Mouse (Mus musculus): Measurements from ENCODE around the gene Ikbke. TPM values are rescaled to one million over a fixed set of nuclear protein-coding genes. Genes with fewer than 3 reads are reported as not detected.

Gene Ikbke
- total and polyA plus RNA-seq, 3 experiments = 14.0 to 43.8 (median 29.5) TPM

DNA sequence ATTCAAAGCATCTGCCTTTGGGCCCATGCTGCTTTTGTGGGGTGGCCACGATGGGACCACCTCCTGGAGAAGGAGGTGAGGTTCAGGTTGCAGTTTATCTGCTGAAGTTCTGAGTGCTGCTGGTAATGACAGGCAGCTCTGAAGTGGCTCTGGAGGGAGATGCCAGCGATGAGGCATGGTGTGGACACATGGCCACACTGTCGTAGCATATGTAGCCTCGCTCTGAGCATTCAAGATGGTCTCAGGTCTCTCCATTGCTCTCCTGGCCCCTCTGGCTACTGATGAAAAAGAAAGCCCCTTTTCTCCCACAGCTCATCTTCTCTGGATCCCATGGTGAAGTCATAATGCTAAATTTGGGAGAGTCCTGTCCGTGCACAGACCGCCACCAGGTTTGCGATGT is 17.3 kb upstream of the Ikbke start:
- Histone ChIP-seq H3K4me2 (ENCODE audit: insufficient read depth, low read depth, poor library complexity, severe bottlenecking) (no peak overlapping the region), H3K27me3 (replicated peaks) (no peaks in the 10 kb centered on the region), H3K36me3 (replicated peaks in 1 of 2; ENCODE audit: control insufficient read depth in 1 of 2, insufficient read depth in 1 of 2, low read length in 1 of 2) (peaks cover 44 to 93% of the 10 kb centered on the region in 2 experiments), H3K4me3 (replicated peaks in 1 of 3; ENCODE audit: low read depth in 2 of 3, low read length in 2 of 3, poor library complexity in 1 of 3) (no peak overlapping the region), H3K4me1 (ENCODE audit: control insufficient read depth in 1 of 2, insufficient read depth in 2 of 2) (no peaks in the 10 kb centered on the region), H3K9ac (ENCODE audit: insufficient read depth, low read depth) (no peak overlapping the region), H3K79me2 (replicated peaks; ENCODE audit: control insufficient read depth, extremely low read depth, insufficient read depth, poor library complexity, severe bottlenecking) (no peaks in the 10 kb centered on the region), H3K9me3 (replicated peaks; ENCODE audit: low read length) (no peaks in the 10 kb centered on the region), H3K27ac (ENCODE audit: insufficient read depth, low read depth) (no peak overlapping the region)
- DNase-seq (ENCODE audit: extremely low read depth) = no peak
- dilution Hi-C loops (cut with MboI; ENCODE audit: extremely low pct_ligation_motif_present, extremely low pct_unique_long_range_greater_than_20kb, low sequenced_read_pairs) (no loop called here), in situ Hi-C loops (cut with MboI; ENCODE audit: low pct_ligation_motif_present, low pct_unique_long_range_greater_than_20kb, low sequenced_read_pairs) (no loop called here)
- TF ChIP-seq POLR2AphosphoS2 (IDR thresholded peaks at IDR 0.05; ENCODE audit: low read depth, low read length) (no peak), ELF1 (IDR thresholded peaks at IDR 0.05; ENCODE audit: low read depth, low read length) (no peak), E2F4 (IDR thresholded peaks at IDR 0.05; ENCODE audit: insufficient replicate concordance, low read depth, low read length) (no peak), RAD21 (IDR thresholded peaks at IDR 0.05; ENCODE audit: low read depth, low read length) (no peak), JUND (conservative IDR thresholded peaks at IDR 0.05; ENCODE audit: low read depth, low read length) (no peak), MXI1 (IDR thresholded peaks at IDR 0.05; ENCODE audit: low read depth, low read length) (no peak), CTCF (conservative IDR thresholded peaks at IDR 0.05 in 1 of 2, IDR thresholded peaks at IDR 0.05 in 1 of 2; ENCODE audit: low read depth in 2 of 2, low read length in 2 of 2) (no peak), HCFC1 (IDR thresholded peaks at IDR 0.05; ENCODE audit: low read depth, low read length) (no peak), SIN3A (IDR thresholded peaks at IDR 0.05; ENCODE audit: low read length) (no peak), TCF12 (IDR thresholded peaks at IDR 0.05; ENCODE audit: low read depth, low read length) (no peak), ZKSCAN1 (IDR thresholded peaks at IDR 0.05; ENCODE audit: borderline replicate concordance, low read depth, low read length) (no peak), SMC3 (IDR thresholded peaks at IDR 0.05; ENCODE audit: low read depth, low read length) (no peak), PAX5 (IDR thresholded peaks at IDR 0.05; ENCODE audit: low read length) (no peak), USF2 (conservative IDR thresholded peaks at IDR 0.05; ENCODE audit: low read depth, low read length) (no peak), NRF1 (IDR thresholded peaks at IDR 0.05; ENCODE audit: low read depth, low read length) (no peak), ZNF384 (IDR thresholded peaks at IDR 0.05; ENCODE audit: low read depth, low read length) (no peak), ZMIZ1 (IDR thresholded peaks at IDR 0.05; ENCODE audit: low read depth, low read length) (no peak), MAZ (IDR thresholded peaks at IDR 0.05; ENCODE audit: low read depth, low read length) (no peak), KAT2A (IDR thresholded peaks at IDR 0.05; ENCODE audit: insufficient replicate concordance, low read length) (no peak), TBP (conservative IDR thresholded peaks at IDR 0.05; ENCODE audit: low read depth, low read length) (no peak)

- Histone ChIP-seq H3K36me3 (replicated peaks in 1 of 2; ENCODE audit: control insufficient read depth in 1 of 2, insufficient read depth in 1 of 2, low read length in 1 of 2) (peaks cover 46 to 86% of the 10 kb centered on the region in 2 experiments), H3K4me2 (ENCODE audit: insufficient read depth, low read depth, poor library complexity, severe bottlenecking) (no peak overlapping the region), H3K4me1 (ENCODE audit: control insufficient read depth in 1 of 2, insufficient read depth in 2 of 2) (no peaks in the 10 kb centered on the region), H3K9ac (ENCODE audit: insufficient read depth, low read depth) (no peak overlapping the region), H3K79me2 (replicated peaks; ENCODE audit: control insufficient read depth, extremely low read depth, insufficient read depth, poor library complexity, severe bottlenecking) (no peaks in the 10 kb centered on the region), H3K27ac (ENCODE audit: insufficient read depth, low read depth) (no peak overlapping the region), H3K27me3 (replicated peaks) (no peaks in the 10 kb centered on the region), H3K4me3 (replicated peaks in 1 of 3; ENCODE audit: low read depth in 2 of 3, low read length in 2 of 3, poor library complexity in 1 of 3) (no peak overlapping the region), H3K9me3 (replicated peaks; ENCODE audit: low read length) (no peaks in the 10 kb centered on the region)
- no peak for DNase-seq (ENCODE audit: extremely low read depth)
- in situ Hi-C loops (cut with MboI; ENCODE audit: low pct_ligation_motif_present, low pct_unique_long_range_greater_than_20kb, low sequenced_read_pairs) = no loop called here
- TF ChIP-seq RCOR1 (conservative IDR thresholded peaks at IDR 0.05; ENCODE audit: low read depth, low read length) (no peak), SIN3A (IDR thresholded peaks at IDR 0.05; ENCODE audit: low read length) (no peak), BHLHE40 (IDR thresholded peaks at IDR 0.05; ENCODE audit: low read depth, low read length) (no peak), E2F4 (IDR thresholded peaks at IDR 0.05; ENCODE audit: insufficient replicate concordance, low read depth, low read length) (no peak), IRF4 (IDR thresholded peaks at IDR 0.05; ENCODE audit: low read depth, low read length) (no peak), ELF1 (IDR thresholded peaks at IDR 0.05; ENCODE audit: low read depth, low read length) (no peak), CTCF (conservative IDR thresholded peaks at IDR 0.05 in 1 of 2, IDR thresholded peaks at IDR 0.05 in 1 of 2; ENCODE audit: low read depth in 2 of 2, low read length in 2 of 2) (no peak), NELFE (IDR thresholded peaks at IDR 0.05; ENCODE audit: low read depth, low read length) (no peak), UBTF (IDR thresholded peaks at IDR 0.05; ENCODE audit: low read depth, low read length) (no peak), TCF12 (IDR thresholded peaks at IDR 0.05; ENCODE audit: low read depth, low read length) (no peak), MAZ (IDR thresholded peaks at IDR 0.05; ENCODE audit: low read depth, low read length) (no peak), HCFC1 (IDR thresholded peaks at IDR 0.05; ENCODE audit: low read depth, low read length) (no peak), ZKSCAN1 (IDR thresholded peaks at IDR 0.05; ENCODE audit: borderline replicate concordance, low read depth, low read length) (no peak), ETS1 (conservative IDR thresholded peaks at IDR 0.05; ENCODE audit: low read depth, low read length) (no peak), NRF1 (IDR thresholded peaks at IDR 0.05; ENCODE audit: low read depth, low read length) (no peak), EP300 (IDR thresholded peaks at IDR 0.05; ENCODE audit: low read length) (no peak), MAFK (IDR thresholded peaks at IDR 0.05; ENCODE audit: insufficient replicate concordance, low read length) (no peak), SMC3 (IDR thresholded peaks at IDR 0.05; ENCODE audit: low read depth, low read length) (no peak), GABPA (IDR thresholded peaks at IDR 0.05; ENCODE audit: insufficient replicate concordance, low read depth, low read length) (no peak)
- dilution Hi-C loops (cut with MboI; ENCODE audit: extremely low pct_ligation_motif_present, extremely low pct_unique_long_range_greater_than_20kb, low sequenced_read_pairs) = no loop called here
Observed at GRCm38 (mm10) chr1:131295200-131295599, 15.8 kb upstream of the Ikbke start.
